ENCODE assay signal across 35 mouse cellular contexts in the genomic region with DNA sequence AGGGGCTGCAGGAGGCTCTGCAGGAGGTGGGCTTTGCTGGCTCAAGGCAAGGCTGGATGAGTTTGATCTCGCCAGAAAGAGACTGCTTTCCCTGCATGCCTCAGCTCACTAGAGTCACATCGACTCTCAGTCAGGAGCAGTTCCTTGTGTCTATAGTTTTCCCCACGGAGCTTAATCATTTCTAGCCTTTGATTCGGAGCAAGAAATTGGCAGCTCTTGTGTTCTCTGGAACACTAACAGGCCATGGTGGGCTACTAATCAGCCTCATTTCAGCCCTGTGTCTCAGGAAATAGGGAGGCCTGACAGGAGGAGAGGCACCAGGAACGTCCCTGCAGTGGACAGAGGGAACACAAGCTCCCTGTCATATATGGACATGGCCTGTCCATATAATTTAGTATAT. TPM values are rescaled to one million over a fixed set of nuclear protein-coding genes. Genes with fewer than 3 reads are reported as not detected.
"Had no signal": no experiment of that assay in that cellular context is flagged by ENCODE, and none has a peak within 500 bp of the region (broad histone marks: within the 10 kb centered on the region; RNA-seq: fewer than 3 reads in every experiment).

No protein-coding gene starts in this region.

- H3K4me3 ChIP-seq: heart, adult 2 months; heart, embryonic 10.5 days; heart, embryonic 12.5 days; heart, embryonic 13.5 days; heart, embryonic 15.5 days; hindbrain, embryonic 10.5 days; hindbrain, embryonic 12.5 days; hindbrain, embryonic 13.5 days; hindbrain, embryonic 15.5 days; intestine, embryonic 15.5 days; kidney, embryonic 15.5 days; layer of hippocampus, adult 2 months; left cerebral cortex, adult 2 months had no signal

- H3K9ac ChIP-seq: heart, embryonic 12.5 days; heart, embryonic 13.5 days; heart, embryonic 15.5 days; hindbrain, embryonic 12.5 days; hindbrain, embryonic 13.5 days; hindbrain, embryonic 14.5 days; hindbrain, embryonic 15.5 days; intestine, embryonic 15.5 days; kidney, embryonic 15.5 days had no signal

- DNase-seq: heart, adult 2 months; heart, postnatal 10 days; heart, postnatal 14 days; heart, postnatal 36 days; heart, postnatal 4 days; kidney, adult 11 months; kidney, postnatal 10 days; kidney, postnatal 25 days; kidney, postnatal 36 days; layer of hippocampus, adult 9-11 months; layer of hippocampus, postnatal 36 days had no signal

- H3K27me3 ChIP-seq: heart, embryonic 12.5 days; heart, embryonic 13.5 days; hindbrain, embryonic 12.5 days; hindbrain, embryonic 15.5 days; intestine, embryonic 15.5 days had no signal

- H3K4me2 ChIP-seq: heart, embryonic 11.5 days; heart, embryonic 12.5 days; heart, embryonic 13.5 days; heart, embryonic 15.5 days; hindbrain, embryonic 12.5 days; hindbrain, embryonic 13.5 days; hindbrain, embryonic 14.5 days; hindbrain, embryonic 15.5 days; intestine, embryonic 15.5 days; kidney, embryonic 15.5 days had no signal

- H3K27ac ChIP-seq: heart, adult 2 months; heart, embryonic 10.5 days; heart, embryonic 13.5 days; heart, embryonic 15.5 days; hindbrain, embryonic 10.5 days; hindbrain, embryonic 12.5 days; hindbrain, embryonic 13.5 days; hindbrain, embryonic 14.5 days; hindbrain, embryonic 15.5 days; hindbrain, postnatal 0 days; intestine, embryonic 15.5 days; kidney, embryonic 15.5 days; kidney, postnatal 0 days; layer of hippocampus, adult 2 months; left cerebral cortex, adult 2 months had no signal

- H3K4me1 ChIP-seq: heart, embryonic 12.5 days; heart, embryonic 15.5 days; hindbrain, embryonic 12.5 days; hindbrain, embryonic 15.5 days; intestine, embryonic 15.5 days had no signal

- H3K9me3 ChIP-seq: heart, embryonic 10.5 days; heart, embryonic 12.5 days; heart, embryonic 13.5 days; heart, embryonic 15.5 days; hindbrain, embryonic 10.5 days; hindbrain, embryonic 12.5 days; hindbrain, embryonic 13.5 days; hindbrain, embryonic 15.5 days; intestine, embryonic 15.5 days; kidney, embryonic 15.5 days had no signal

- H3K36me3 ChIP-seq: heart, embryonic 10.5 days; heart, embryonic 12.5 days; heart, embryonic 13.5 days; heart, embryonic 15.5 days; hindbrain, embryonic 10.5 days; hindbrain, embryonic 12.5 days; hindbrain, embryonic 13.5 days; hindbrain, embryonic 15.5 days; intestine, embryonic 15.5 days; kidney, embryonic 15.5 days had no signal

- ATAC-seq: hindbrain, embryonic 16.5 days; hindbrain, postnatal 0 days; inflammation-experienced regulatory T-cells, adult 6 months; intestine, embryonic 15.5 days; intestine, embryonic 16.5 days; intestine, postnatal 0 days had no signal

RNA-seq across cellular contexts. Expression of a gene that starts 2.6 kb away (rescaled TPM):
- polyA plus RNA-seq: heart, adult 2 months; heart, embryonic 10.5 days; heart, embryonic 11.5 days; heart, embryonic 12.5 days; heart, embryonic 14.5 days; heart, embryonic 15.5 days; heart, postnatal 0 days; hindbrain, embryonic 10.5 days; hindbrain, embryonic 12.5 days; hindbrain, embryonic 13.5 days; hindbrain, embryonic 14.5 days; hindbrain, embryonic 15.5 days; hindbrain, embryonic 16.5 days; intestine, embryonic 14.5 days; large intestine, adult 2 months had no signal
